Mouse (Mus musculus) brain, embryonic 14.5 days (tissue): ENCODE measurements around the gene Rpusd2. TPM values are rescaled to one million over a fixed set of nuclear protein-coding genes. Genes with fewer than 3 reads are reported as not detected.

ENCODE experiments used
- DNase-seq: peaks from one replicate; pipeline ENCODE4 v3.0.0-alpha.2; 2011; ENCODE audit warnings: low read depth
- CTCF ChIP-seq: fragments of 200-500 bp; IDR thresholded peaks from 2 replicates; pipeline ENCODE4 v1.5.1; 2012; ENCODE audit warnings: inconsistent platforms, mild to moderate bottlenecking, moderate library complexity, borderline replicate concordance; ENCODE audit not compliant: insufficient read depth, insufficient read length; ENCODE audit errors: extremely low read depth
- POLR2A ChIP-seq: fragments of 200-500 bp; IDR thresholded peaks from 2 replicates; pipeline ENCODE4 v1.6.1; 2012; ENCODE audit warnings: mild to moderate bottlenecking, inconsistent platforms, borderline replicate concordance; ENCODE audit not compliant: poor library complexity, insufficient read depth, insufficient read length, severe bottlenecking; ENCODE audit errors: extremely low read depth
- polyA plus RNA-seq: library from polyadenylated mRNA; depleted of rRNA; stranded (reverse); fragments of >200 nt; gene quantifications from 2 replicates; pipeline ENCODE4 v1.2.3, GENCODE M21; 2012

Rpusd2 gene
- polyA plus RNA-seq, 1 experiment = 8.0 TPM

DNA sequence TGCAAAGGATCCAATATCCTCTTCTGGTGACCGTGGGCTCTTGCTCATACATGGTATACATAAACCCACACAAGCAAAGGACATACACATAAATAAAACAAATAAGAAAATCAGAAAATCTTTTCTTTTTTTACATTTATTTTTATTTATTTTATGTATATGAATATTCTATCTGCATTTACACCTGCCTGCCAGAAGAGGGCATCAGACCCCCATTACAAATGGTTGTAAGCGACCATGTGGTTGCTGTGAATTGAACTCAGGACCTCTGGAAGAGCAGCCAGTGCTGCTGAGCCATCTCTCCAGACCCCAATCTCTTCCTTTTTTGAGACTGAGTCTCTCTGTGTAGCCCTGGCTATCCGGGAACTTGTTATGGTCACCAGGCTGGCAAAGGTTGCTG lies 16.9 kb upstream of the Rpusd2 start:
- TF ChIP-seq CTCF = peak; percentile 23; the same call in 1 of the 2 replicates
- no peak for TF ChIP-seq POLR2A
- no peak for DNase-seq

DNA sequence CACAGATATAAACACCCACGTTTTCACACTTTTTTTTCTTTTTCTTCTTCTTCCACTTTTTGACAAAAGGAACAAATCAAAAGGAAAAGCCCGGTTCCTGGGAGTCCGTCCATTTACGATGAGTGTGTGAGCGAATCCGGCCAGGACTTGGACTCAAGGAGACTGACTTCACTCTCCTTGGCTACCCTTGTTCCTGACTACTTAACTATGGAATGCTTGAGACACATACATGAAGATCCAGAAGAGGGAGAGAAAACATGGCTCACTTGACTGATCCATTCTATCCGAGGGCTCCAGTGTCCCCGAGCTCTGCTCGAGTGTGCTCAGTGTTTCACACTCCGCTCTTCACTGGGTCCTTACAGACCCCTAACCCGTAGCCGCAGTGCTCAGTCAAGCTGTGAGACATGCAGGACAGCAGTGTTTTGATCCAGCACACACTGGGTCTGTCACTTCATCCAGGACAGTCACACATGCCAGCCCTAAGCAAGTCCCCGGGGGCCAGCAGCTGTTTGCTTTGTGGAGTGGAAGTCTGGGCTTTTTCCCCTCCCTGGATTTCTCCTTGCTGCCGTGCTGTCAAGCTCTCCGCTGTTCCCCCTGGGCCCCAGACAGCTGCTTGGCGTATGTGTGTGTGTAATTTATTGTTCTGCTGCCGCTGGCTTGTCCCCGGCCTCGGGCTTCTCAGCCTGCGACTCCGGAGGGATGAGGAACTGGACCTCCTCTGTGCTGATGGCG lies 16.0 kb upstream of the Rpusd2 start:
- no peak for TF ChIP-seq POLR2A
- peak; percentile 85 for DNase-seq

DNA sequence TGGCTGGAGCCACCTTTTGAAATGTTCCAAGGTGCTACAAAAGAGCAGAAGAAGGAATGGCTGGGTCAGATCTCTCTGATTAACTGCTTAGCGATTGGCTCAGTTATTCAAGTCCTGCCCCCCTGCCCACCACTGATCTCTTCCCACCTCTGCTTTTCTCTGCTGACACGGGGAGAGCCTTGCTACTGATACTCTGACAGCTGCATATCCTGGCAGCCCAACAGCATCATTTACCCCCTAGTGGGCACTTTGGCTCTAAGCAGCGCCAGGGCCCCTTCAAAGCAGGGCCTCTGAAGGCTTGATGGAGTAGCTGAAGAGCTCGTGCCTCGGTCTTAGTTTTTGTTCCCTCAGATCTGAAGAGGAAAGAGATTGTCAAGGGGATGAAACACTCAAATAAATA lies 15.5 kb upstream of the Rpusd2 start:
- peak; percentile 85 for DNase-seq
- TF ChIP-seq CTCF (peak; percentile 54; the same call in 1 of the 2 replicates), POLR2A (no peak)

DNA sequence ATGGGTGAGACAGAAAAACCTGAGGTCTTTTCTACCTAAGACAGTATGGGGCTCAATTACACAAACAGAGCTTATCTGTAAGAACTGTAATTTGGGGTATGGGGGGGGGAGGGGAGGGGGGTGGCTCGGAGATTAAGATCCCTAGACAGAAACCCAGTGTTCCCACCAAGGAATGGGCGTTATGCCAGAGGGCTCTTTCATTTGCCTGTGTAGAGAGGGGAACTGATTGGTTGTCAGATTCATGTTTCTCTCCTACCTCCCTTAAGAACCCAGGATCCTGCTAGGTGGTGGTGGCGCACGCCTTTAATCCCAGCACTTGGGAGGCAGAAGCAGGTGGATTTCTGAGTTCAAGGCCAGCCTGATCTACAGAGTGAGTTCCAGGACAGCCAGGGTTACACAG lies 15.1 kb upstream of the Rpusd2 start:
- DNase-seq = peak; percentile 82
- TF ChIP-seq CTCF (no peak), POLR2A (no peak)

DNA sequence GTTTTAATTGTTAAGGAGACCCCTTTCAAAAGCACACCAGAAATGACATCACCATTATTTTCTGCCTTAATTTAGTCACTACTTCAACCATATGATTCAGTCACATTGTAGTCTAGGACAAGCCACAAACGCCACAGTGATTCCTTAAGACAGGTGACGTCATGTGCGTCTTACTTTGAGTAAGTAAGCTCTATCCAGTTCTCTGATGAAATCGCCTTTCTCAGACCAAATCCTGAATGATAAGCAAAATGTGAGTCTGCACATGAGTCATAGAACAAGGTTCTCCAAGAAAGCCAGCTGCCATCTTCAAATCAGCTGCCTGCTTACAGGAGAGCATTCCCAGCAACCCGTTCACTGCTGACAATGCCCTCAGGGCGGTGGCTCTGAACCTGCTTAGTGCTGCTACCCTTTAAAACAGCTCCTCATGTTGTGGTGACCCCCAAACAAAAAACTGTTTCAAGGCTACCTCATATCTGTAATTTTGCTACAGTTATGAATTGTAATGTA lies 11.4 kb upstream of the Rpusd2 start:
- no peak for TF ChIP-seq POLR2A
- no peak for TF ChIP-seq CTCF
- no peak for DNase-seq

DNA sequence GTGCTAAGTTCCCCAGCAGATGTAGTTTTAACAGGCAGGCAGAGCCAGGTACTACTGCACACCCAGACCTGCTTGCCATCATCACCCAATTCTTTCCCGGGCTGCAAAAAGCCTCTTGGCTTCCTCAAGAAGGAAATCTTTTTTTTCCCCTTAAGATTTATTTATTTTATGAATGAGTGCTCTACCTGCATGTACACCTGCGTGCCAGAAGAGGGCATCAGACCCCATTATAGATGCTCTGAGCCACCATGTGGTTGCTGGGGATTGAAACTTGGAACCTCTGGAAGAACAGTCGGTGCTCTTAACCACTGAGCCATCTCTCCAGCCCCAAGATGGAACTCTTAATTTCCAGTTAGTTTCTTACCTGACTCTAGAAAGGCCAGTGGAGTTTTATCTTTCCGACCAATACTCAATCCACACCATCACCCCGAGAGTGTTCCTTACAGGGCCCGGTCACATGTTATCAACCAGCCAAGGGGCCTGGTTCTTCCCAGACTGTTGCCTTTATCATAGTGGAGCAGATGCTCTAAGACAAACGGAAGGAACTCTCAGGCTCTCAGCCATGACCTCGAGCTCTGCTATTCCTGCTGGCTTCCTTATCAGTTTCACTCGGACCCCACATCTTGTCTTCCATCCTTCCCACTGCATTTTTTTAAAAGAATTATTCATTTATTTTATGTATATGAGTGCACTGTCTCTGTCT lies 9.9 kb upstream of the Rpusd2 start:
- TF ChIP-seq CTCF = peak; percentile 41; the same call in 1 of the 2 replicates
- no peak for TF ChIP-seq POLR2A
- DNase-seq = peak; percentile 21

DNA sequence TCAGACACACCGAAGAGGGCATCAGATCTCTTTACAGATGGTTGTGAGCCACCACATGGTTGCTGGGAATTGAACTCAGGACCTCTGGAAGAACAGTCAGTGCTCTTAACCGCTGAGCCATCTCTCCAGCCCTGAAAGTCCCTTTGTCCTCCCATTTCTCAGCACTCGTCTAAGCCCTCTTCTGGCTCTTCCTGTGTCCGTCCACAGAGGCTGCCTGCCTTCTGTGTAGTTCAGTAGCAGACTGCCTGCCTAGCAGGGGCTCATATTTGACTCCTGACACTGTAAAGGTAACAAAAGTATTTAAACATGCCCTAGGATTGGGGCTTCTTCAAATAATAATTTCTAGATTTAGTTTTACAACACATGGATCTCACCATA lies 9.4 kb upstream of the Rpusd2 start:
- no peak for TF ChIP-seq CTCF
- TF ChIP-seq POLR2A = no peak
- DNase-seq = no peak

DNA sequence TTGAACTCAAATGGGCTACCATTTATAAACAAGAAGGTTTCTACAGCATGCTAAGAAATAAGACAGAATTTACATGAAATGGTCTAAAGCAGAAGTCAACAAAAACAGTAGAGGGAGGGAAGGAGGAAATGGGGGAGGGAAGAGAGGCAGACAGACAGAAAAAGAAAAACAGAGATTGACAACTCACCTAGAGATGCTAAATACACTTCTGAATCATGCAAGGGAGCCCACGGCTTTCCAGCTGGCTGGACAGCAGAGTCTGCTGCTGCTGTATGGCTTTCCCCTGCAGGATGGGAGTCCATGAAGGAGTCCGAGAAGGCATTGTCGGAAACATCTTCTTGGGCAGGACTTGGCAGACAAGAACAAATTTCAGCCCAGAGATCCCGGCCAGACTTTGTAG lies 7.6 kb upstream of the Rpusd2 start:
- DNase-seq = no peak
- TF ChIP-seq POLR2A (no peak), CTCF (no peak)

DNA sequence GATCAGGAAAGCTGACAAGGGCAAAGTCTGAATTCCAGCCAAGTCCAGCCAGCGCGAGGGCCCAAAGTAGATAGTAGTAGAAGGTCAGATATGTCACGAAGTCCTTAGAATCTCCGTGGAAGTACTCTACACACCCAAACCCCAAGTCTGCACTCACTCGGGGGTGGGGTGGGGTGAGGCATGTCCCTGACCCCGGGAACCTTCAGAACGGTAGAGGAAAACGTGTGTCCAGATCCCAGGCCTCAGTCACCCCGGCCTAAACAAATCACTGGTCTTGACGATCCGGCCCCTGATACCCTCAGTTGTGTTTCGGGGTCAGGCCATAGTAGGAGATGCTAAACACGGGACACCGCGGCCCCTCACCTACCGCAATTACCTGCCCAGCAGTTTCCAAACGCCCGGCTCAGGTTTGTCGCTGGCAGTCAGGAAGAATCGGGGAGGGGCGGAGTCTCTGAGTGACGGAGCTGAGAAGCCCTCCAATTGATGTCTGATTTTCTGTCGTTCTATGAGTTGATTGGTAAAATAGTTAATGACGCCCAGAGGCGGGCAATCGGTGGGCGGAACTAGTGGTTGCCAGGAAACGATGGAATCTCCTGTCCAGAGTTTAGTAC lies 5.5 kb upstream of the Rpusd2 start, which contains the start of gene Ccdc32:
Gene Ccdc32 (minus strand): TSS at position 453 of the 611 bp plus-strand sequence.
- no peak for TF ChIP-seq POLR2A
- no peak for TF ChIP-seq CTCF
- DNase-seq = peak; percentile 97

DNA sequence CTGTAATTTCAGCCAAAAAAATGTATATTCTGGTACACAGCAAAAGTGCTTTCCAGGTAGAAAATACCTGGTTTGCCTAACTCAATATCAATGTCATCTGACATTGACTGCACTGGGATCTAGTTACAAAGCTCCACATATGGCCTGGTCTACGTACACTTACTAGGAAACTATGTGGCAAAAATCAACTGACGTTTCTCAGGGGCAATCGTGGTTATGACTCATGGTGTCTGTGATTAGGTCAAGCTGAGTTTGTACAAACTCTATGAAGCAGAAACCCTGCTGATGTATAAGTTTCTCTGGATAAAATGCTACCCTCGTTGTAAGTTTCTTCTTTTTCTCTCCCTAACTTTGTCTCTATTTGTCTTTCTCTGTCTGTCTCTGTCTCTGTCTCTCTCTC lies 2.4 kb upstream of the Rpusd2 start:
- DNase-seq = no peak
- TF ChIP-seq CTCF = no peak
- no peak for TF ChIP-seq POLR2A

DNA sequence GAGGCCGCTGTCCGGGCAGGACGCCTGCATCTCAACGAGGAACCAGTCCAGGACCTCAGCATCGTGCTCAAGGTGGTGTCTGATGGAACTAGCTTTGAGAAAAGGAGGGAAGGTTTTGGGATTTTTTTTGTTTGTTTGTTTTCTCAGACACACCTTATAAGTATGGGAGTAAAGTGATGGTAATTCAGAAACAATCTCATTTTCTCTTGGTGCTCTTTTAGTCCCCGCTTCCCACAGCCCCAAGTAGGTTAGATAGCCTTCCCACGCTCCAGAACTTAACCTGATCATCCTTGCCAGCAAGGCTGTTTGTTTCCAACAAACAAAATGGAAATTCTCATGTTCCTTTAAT lies 781 bp downstream of the Rpusd2 start:
- DNase-seq = no peak
- TF ChIP-seq CTCF (no peak), POLR2A (no peak)

DNA sequence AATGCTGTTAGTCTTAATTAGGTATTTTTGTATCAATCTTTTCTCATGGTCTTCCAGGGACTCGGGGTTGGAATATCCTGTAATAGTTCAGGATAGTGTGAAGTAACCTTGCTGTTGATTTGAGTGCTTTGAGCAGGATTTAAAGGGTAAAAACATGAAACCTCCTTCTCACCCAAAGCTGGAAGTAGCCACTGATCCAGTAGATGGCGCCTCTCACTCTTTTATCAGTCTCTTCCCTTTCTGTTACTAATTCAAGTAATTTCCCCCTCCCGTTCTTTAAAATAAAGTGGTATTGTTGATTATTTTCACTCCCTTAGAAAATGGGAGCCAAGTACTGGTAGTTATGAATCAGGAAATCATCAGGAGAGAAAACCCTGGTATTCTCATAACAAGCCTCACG lies 6.3 kb downstream of the Rpusd2 start:
- TF ChIP-seq POLR2A (no peak), CTCF (peak; percentile 43; the same call in 1 of the 2 replicates)
- DNase-seq = peak; percentile 61

DNA sequence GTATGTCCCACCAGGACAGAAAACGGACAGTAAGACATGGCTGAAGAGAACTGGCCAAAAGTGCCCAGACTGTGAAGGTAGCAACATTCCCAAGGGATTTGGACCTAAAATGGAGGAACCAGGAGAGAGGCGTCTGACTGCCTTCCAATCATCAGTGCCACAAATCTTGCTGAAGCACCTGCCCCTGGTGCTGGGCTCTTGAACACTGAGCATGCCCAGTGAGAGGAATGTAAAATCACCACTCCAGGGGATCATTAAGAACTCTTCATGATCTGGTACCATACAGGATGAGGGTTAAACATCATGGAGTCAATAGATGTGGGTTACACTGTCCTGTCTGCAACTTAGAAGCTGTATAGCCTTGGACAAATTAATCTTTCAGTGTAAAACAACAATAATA lies 10.6 kb downstream of the Rpusd2 start:
- TF ChIP-seq CTCF (no peak), POLR2A (no peak)

More for the DNA sequence above, 10.6 kb downstream of the Rpusd2 start:
- DNase-seq = no peak
